Mouse (Mus musculus) E14TG2a.4 (cell line): ENCODE measurements around the gene Syf2.

Experiments
- CTCF ChIP-seq: conservative IDR thresholded peaks from 2 replicates; pipeline ENCODE4 v1.5.1; 2014; ENCODE audit warnings: low read length
- NANOG ChIP-seq: IDR thresholded peaks from 2 replicates; pipeline ENCODE4 v1.6.1; 2014; ENCODE audit warnings: borderline replicate concordance, low read length, mixed read lengths

DNA sequence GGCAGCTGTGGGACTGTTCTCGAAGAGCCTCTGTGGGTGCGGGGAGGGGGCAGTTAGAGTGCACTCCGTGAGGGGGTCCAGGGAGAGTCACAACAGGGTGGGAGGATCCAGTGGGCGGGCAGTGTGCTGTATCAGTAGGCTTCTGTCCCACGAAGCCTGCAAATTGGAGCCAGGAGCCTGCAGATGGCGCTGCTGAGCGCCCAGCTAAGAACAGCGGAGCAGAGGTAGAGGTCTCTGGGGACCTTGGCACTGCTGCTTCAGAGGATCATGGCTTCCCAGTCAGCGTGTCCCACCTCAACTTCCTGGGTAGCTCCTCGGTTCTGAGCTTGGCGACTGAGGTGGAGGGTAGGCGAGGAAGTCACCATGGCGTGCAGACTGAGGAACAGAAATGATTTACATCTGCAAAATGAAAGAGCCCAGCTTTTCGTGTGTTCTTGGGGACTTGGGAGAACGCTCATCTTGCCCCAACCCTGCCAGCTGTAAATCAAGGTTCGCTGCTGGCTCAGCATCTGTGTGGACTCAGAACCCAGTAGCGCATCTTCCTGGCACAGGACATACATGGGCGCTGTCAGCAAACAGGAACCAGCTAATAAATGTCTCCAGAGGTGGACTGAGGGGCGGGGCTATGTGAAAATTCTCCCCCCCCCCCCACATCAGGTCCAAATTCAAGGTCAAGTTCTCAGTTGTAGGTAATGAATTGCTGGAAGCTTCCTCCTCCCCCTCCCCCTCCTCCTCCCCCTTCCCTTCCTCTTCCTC lies 32.5 kb downstream of the Syf2 start:
- peak; percentile 87 for TF ChIP-seq CTCF
- no peak for TF ChIP-seq NANOG
